Mouse (Mus musculus) layer of hippocampus, adult 18-20 months (tissue): ENCODE data around the gene Foxi2. TPM values are rescaled to one million over a fixed set of nuclear protein-coding genes. Genes with fewer than 3 reads are reported as not detected.
A peak's percentile ranks its signal among the peaks of the same experiment; 100 is the strongest.

Experiments
- DNase-seq, 2 experiments: peaks; one replicate each; pipeline ENCODE4 v3.0.0; 2022; ENCODE audit warnings: low spot score in 2 of 2
- long read RNA-seq: library from polyadenylated mRNA; stranded (forward); transcript quantifications from one replicate; pipeline ENCODE4 v2.0.0, GENCODE M21; 2021
- total RNA-seq, 2 experiments: library from RNA; stranded (reverse); gene quantifications; 2 replicates each; pipeline ENCODE4 v1.2.3; 2021

Foxi2 gene
- total RNA-seq: not detected
- long read RNA-seq: 0 reads

DNA sequence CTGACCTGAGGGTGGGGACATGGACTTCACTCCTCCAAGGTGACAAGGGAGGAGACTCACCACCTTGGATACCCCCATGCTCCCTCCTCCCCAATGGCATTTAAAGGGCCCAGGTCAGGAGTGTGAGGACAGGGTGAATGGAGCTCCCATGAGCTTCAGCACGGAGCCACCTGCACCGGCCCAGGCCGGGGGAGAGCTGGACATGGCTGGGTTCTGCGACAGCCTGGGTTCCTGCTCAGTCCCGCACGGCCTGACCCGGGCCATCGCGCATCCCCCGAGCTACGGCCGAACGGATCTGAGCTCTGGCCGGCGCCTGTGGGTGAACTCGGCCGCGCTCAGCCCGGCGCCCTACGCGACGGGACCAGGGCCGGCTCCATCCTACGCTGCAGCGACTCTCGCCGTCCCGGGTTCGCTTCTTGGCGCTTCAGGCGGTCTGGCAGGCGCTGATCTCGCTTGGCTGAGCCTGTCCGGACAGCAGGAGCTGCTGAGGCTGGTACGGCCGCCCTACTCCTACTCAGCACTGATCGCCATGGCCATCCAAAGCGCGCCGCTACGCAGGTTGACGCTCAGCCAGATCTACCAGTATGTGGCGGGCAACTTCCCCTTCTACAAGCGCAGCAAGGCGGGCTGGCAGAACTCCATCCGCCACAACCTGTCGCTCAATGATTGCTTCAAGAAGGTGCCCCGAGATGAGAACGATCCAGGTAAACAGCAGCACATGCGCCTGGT, at the start of gene Foxi2:
Gene Foxi2 (plus strand): TSS at position 72 of the 729 bp plus-strand sequence.
- peak in 1 of 2 experiments; percentile 7 for DNase-seq

DNA sequence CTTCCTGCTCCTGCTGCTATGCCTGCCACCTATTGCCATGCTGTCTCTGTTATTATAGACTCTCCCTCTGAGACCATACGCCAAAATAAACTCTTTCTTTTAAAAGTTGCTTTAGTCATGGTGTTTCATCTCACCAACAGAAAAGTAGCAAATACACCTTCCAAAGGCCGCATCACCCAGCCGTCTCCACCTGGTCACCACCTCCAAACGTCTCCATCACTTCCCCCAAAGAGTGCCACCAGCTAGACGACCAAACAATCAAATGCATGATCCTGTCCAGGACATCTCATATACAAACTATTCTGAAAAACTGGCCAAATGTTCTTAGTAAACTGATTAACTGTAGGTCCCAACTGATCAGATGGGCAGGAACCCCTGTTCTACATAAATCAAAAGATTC, 45.5 kb upstream of the Foxi2 start:
- DNase-seq: no peak

DNA sequence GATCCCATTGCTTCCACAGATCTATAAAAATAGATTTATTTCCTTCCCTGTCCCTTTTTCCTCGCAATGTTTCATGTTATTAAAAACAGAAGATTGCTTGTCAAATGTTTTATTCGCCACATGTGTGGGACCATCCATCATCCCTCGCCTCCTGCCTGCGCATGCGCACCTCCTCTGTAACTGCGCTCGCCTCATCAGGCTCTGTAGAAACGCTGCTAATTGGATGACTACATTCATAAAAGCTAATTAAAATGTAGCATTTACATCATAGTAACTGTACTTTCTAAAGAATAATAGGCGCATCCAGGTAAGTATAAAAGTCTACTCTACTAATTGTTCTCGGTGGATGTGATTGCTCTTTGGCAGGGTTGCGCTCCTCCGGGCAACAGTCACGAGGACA, 34.1 kb upstream of the Foxi2 start:
- peak; percentile 5 to 52 for DNase-seq

DNA sequence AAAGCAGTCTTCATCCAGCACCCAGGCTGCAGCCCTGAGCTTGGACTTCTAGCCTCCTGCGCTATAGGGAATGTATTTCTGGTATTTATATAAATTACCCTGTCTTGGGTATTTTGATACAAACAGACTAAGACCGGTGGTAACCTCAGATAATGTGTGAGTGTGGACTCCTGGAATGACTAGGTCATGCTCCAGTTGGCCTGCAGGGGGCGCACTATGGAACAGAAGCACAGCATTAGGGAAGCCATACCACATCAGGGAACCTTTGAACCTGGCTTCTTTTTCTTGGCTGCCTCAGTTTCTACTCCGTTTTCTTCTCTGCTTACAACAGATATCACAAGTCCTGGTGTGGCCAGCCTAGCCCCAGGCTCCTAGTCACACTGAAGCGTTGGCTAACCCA, 33.2 kb upstream of the Foxi2 start:
- peak in 1 of 2 experiments; percentile 4 for DNase-seq

DNA sequence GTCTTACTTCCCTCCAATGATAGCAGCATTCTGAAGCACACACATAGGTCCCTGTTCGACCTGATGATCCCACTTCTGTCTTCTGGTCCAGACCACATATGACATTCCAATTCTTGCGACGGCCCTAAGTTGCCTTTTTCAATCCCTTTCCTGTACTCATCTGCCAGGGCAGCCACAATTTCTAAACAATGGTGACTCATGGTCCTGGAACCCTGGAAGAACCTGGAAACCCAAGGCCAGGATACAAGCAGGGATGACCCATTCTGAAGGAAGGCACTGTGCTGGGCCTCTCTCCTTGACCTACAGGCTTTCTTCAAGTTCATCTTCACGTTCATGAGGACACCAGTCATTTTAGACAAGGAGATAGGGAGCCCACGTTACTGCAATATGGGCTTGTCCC, 31.8 kb upstream of the Foxi2 start:
- no peak for DNase-seq

DNA sequence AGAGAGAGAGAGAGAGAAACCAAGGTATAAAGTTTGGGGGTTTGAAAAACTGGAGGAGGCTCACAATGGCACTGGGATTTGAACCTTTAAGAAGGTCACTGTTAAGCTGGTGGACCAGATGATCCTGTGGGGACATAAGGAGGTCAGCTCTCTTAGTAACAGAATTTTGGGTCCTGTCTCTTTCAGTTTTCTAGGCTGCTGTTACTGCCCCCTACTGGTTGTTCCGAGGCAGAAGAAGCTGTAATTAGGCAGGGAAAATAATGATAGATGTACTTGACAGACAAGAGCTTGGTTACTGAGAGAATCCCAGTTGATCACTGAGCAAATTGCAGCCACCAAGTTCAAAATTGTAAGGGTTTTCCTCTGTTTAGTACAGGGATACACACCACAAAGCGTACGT, 21.1 kb upstream of the Foxi2 start:
- DNase-seq: peak in 1 of 2 experiments; percentile 41

DNA sequence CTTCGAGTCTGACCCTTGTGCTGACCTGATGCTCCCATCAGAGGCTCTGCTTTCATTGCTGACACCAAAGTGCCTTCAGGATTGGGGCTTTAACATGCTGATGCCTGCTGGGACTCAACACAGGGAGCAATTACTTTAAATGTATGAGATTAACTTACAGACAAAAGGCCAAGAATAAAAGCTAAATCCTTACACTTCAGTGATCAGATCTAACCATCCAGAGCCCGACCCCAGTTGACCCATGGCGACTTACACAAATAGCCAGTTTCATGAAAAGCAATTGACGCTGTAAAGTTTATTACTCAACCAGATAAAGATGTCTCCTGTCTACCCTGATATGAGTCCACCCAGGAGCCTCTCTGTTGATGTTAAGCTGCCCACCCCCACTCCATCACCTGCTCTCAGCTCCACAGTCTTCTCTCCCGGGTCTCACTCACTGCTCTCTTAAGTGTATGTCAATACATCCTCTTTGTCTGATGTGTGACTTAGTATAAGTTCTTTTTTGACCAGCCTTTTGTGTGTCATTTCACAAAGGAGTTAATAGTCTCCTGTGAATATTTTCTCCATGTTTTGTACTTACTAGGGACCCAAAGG, 17.1 kb upstream of the Foxi2 start:
- DNase-seq: no peak

DNA sequence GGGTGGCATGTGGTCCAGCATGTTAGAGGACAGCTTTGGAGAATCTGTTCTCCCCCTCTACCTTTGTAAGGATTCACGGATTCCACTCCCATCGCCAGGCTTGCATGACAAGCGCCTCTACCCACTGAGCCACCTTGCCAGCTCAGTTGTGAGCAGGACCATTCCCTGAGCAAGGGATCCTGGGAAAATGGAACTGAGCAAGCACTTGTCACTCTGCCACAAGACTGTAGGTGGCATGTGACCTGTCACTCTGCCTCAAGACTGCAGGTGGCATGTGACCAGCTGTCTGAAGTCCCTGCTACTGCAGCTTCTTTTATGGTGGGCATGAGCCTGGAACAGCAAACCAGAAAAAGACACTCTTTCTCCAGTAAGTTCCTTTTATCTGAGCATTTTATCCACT, 15.7 kb upstream of the Foxi2 start:
- no peak for DNase-seq

DNA sequence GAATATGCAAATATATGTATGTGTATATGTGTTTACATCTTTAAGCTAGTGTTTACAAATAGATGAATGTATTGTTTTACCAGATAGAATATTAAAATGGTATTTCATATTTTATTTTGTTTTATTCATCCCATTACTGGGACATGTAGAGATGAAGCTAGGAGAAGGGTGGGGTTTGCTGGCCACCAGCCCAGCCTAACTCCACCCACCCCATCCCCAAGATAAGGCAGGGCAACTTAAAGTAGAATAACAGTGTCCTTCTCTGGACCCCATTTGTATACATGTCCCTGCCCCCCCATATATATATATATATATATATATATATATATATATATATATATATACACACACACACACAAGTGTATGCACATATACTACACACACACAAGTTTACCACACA, 14.9 kb upstream of the Foxi2 start:
- DNase-seq: no peak

DNA sequence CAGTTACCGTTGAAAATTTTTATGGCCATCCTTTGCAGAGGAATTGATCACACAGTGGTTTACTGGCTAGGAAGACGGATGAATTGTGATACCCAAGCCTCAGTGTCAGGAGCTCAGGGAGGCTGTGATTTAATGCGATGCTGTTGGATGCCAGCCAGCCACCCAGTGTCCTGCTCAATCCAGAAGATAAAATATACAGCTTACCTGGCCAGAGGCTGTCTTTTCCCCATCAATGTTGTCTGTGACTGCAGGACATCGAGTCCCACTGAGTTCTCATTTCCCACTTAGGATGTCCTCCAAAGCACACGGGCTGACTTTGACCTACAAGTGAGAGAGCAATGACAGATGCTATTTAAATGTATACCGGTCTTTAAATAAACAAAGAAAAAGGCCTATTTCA, 13.0 kb upstream of the Foxi2 start:
- no peak for DNase-seq

DNA sequence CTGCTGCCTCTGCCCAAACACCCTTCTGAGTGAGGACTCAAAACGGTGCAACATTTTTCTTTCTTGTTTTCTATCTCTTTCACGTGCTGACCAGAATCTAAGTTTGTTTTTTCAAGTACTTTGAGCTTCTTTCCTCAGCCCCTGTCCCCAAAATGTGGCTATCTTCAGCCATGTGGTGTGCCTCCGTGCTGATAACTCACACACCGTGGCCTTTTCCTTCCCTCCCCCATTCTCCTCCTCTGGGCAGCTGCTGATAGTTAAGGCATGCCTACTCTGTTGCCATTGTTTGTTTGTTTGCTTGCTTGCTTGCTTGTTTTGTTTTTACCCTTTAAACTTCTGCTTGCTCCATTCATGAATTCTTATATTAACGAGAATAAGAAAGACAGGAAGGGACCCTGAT, 12.2 kb upstream of the Foxi2 start:
- no peak for DNase-seq

DNA sequence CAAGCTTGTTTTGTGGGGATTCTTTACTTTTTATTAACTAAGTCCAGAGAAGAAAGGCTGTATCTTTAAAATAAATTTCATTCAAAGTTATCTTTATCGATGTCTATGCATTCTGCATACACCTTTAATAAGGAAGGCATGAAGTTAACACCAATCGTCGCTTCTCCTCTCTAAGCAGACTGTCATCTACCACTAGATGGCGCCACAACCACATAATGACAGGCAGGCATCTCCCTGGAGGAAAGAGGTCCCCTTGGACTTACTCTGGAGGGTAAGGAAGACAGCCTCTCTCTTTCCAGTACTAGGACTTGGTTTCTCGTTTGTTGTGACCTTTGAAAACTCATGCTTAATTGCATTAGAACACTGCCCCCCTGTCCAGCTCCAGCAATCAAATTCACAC, 6.7 kb upstream of the Foxi2 start:
- peak; percentile 67 to 89 for DNase-seq

DNA sequence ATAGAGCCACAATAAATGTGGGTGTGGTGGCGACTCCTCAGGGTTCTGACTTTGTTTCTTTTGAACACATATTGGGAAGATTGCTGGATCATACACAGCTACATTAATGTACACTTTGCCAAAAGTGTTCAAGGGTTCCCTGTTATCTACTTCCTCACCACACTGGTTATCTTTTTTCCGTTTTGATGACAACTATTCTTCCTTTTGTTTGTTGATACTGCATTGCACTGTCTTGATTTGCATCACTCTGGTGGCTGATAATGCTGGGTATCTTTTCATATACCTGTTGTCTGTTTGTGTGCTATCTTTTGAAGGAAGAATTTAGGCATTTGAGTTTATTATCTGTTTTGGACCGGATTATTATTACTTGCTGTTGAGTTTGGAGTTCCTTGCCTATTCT, 3.3 kb upstream of the Foxi2 start:
- no peak for DNase-seq

DNA sequence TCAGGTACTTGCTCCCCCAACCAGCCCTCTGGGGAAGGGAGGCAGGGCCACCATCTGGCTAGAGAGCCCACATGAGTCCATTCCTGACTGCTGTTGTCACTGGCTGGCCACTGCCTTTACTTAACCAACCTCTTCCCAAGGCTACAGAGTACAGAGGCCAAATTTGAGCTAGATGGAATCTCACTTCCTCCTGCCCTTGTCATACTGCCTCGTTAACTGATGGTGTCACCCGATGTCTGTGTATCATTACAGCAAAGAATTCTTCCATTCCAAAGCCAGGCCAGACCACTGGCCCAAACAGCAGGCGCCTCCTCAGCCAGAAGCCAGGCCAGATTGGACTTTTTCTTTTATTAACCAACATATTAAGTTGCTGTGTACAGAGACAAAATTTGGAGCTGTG, 1.6 kb upstream of the Foxi2 start:
- no peak for DNase-seq

DNA sequence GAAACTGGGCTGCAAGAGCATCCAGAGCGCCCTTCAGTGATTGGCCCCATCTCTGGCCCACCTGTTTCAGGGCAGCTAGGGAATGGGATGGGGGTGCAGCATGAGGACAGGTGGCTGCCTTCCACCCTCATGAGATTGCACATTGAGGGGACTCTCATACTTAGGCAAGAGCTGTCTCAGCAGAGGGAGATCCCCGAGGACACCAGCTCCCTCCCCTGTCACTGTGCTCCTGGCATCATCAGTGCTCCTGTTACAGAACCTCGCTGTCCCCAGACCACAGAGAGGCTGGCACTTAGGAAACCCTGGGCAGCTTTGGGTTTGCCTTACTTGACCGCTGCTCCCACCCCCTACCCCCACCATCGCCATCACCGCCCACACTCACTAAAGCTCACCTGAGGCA, 2.2 kb downstream of the Foxi2 start:
- no peak for DNase-seq

DNA sequence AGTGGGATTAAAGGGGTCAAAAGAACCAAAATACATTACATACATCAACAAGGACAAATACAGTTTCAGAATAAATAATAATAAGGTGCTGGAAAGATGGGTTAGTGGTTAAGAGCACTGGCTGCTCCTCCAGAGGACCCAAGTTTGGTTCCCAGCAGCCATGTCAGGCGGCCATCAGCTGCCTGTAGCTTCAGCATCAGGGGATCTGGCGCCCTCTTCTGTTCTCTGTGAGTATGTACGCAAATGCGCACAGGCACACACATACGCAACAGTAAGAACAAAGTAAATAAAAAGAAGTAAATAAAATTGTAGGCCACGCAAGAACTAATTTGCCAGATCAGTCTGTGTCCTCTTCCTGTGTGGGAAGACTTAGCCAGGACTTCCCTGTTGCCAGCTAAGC, 18.7 kb downstream of the Foxi2 start:
- DNase-seq: no peak

DNA sequence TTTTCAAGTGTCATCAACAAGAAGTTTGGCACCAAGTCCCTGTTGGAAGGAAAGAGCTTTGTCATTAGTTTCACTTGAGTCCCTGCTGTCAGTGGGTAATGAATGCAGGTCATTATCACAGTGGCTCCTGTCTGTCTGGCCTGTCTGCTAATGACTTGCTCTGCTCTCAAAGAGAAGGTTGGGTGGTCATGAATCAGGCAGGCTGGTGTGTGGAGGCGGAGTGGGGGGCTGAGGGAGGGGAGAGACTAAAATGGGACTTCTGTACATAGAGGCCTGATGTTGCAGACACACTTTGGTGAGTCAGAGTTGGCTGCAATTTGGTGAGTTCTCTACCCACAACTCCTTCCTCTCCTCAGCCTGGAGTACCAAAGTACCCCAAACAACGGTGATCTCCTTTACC, 20.8 kb downstream of the Foxi2 start:
- DNase-seq: peak in 1 of 2 experiments; percentile 22

DNA sequence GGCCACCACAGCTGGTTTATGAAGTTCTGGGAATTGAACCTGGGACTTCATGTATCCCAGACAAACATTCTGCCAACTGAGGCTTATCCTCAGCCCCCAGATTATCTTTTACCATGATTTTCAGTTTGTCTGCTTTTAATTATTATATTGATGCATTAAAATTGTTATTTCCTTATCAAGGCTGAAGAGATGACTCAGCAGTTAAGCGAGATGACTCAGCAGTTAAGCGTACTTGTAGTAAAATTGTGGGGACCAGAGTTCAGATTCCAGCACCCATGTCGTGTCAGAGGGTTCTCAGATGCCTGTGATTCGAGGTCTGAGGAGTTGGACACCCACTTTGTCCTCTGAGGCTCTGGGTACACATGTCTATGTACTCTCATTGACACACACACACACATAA, 33.8 kb downstream of the Foxi2 start:
- DNase-seq: no peak

DNA sequence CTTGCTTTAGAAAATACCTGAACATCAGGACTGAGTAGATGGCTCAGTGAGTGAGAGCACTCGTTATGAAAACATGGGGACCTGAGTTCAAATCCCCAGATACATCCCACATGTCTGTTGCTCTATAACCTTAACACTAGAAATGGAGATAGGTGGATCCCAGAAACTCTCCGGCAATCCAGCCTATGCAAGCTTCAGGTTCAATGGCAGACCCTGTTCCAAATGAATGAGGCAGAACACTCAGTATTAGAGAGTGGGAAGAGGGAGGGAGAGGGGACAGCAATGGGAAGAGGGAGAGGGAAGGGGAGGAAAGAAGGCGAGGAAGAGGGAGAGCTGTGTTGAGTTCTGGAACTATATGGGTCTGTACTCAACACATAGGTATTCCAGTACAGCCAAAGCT, 41.2 kb downstream of the Foxi2 start:
- no peak for DNase-seq

DNA sequence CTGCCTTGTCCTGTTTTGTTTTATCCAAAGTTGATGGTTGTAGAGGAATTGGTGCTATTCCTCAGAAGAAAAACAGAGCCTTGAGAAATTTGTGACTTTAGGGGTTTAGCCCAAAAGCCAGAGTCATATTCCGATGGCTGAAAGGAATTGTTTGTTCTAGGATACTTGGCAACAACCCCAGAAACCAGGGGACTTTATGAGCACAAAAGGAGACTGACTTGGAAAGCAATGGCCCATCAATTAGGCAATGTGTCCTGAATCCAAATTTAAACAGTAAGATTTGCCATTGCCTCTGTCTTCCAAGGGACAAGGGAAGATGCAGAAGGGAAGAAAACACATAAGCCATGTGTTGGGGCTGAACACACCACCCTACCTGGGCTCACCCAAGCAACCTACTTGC, 42.3 kb downstream of the Foxi2 start:
- no peak for DNase-seq

DNA sequence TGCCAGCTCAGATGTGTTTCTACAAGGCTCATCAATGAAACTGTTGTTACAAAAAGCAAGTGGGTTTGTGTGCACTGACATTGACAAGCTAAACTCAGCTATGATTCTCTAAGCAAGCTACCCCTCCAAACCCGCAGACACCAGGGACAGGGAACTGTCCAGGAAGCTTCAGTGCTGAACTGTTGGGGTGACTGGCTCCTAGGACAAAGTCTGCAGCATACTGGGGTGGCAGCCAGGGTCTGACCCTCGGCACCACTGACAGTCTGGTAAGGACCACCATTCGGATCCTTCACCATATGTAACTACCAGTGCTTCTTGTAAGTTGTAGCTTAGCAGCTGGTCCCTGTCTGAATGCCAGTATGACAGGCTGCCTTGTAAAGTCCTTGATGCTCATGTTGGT, 43.6 kb downstream of the Foxi2 start:
- DNase-seq: no peak
